Mouse (Mus musculus) retina, postnatal 1 day (tissue): ENCODE data around the gene Lpar5.
A peak's percentile ranks its signal among the peaks of the same experiment; 100 is the strongest.

Experiments used
- DNase-seq: peaks from one replicate; pipeline ENCODE4 v3.0.0-alpha.2; 2012

Gene Lpar5

DNA sequence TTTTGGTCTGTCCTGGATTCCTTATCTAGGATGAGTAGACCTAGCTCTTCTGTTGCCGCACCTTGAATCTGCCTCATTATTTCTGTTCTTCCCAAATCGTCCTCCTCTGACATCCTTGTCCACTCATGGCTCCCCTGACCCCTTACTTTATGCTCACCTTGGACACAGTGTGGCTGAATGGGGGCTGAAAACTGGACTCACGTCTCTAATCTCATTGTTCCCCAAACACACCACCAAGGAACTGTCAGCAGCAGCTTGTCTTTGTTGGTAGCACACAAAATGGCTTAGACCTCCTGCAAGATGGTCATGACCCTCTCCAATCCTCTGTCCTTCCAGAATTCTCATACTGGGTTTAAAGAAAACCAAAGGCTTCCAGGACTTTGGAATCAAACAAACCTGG, 20.2 kb downstream of the Lpar5 start:
- DNase-seq: no peak

DNA sequence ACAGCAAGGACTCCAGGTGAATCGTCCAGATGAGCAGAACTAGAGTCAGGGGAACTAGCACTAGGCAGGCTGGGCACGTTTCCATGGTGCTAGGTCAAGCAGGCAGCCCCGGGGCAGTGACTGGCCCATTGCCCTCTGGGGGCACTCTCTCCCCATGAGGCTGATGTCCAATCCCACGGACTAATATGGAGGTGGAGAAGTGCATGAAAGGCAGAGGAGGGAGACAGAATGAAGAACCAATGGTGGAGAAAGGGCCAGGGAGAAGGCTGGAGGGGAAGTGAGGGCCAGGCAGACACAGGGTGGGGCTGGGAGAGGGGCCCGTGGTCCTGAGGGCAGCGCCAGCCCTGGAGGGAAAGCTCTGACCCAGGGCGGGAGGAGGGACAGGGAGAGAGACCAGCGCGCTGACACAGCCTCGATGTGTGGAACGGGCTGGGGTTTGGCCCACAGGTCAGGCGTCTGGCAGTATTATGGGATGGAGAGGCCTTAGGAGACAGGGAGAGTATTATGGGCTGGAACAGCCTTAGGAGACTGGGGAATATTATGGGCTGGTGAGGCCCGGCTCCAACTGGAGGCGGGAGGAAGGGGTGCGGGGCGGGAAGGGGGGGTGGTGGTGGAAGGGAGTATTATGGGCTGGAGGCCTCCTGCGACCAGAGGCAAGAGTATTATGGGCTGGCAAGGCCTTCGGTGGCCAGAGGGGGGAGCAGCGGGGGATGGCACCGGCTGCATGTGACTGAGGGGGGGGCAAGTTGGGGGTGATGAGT, 21.0 kb downstream of the Lpar5 start:
- DNase-seq: peak; percentile 97

DNA sequence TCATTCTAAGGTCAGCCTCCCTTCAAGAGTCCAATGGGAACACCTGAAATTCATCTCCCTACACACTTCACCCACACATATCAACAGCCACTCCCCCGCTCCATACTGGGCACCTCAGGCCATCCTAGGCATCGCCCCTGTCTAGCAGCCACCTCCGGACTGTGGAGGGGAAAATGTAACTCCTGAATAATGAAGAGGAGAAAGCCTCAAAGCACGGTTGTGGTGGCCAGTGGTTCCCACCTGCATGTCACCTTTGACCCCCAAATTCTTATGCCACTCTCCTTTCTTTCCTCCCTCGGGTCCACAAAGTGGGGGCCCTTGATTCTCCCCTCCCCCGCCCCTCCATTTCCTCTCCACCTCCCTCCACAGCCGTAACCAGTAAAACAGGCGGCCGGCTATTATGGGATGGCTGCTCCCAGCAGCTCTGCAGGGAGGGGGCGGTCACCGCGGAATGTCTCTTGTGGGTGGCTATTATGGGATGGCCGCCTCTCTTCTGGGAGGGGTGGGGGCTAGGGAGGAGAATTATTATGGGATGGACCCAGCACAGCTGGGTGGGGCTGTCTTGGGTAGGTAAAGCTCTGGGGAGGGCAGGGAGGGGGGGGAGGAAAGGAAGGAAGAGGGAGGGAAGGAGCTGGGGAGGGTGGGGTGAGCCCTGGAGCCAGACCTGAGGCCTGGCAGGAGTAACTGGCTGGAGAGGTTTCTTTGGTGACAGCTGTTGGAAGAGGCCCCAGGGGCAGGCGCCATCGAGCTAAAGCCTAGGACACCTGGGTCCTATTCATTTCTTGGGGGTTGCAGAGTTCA, 22.0 kb downstream of the Lpar5 start:
- peak; percentile 87 for DNase-seq

DNA sequence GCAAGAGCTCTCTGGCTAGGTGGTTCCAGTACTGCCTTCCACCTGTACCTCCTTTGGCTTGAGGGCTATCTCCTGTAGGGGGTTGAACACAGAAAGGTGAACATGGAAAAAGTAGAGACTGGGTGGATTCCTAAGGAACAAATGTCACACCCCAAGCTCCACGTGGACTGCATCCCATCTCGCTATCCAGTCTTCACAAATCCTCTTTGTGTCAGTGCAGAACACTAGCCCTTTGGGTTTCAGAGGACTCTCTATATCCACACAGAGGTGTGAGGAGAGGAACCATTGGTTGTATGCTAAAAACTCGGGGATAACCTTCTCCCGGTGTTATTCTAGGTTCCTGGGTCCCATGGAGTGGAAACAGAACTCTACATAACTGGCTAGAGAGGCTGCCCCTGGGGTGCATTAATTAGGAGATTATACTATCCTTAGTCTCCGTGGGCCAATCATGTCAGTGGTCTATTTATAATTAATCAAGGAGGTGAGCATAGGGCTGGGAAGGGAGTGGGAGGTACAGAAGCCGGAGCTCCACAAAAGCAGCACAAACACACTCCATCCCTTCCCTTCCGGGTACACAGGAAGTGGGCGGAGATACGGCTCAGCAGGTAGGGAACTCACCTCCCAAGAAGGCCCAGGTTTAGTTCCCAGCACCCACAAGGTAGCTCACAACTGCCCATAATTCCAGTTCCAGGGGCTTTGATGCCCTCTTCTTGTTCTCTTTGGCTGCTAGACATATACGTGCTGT, 22.8 kb downstream of the Lpar5 start:
- DNase-seq: peak; percentile 16

DNA sequence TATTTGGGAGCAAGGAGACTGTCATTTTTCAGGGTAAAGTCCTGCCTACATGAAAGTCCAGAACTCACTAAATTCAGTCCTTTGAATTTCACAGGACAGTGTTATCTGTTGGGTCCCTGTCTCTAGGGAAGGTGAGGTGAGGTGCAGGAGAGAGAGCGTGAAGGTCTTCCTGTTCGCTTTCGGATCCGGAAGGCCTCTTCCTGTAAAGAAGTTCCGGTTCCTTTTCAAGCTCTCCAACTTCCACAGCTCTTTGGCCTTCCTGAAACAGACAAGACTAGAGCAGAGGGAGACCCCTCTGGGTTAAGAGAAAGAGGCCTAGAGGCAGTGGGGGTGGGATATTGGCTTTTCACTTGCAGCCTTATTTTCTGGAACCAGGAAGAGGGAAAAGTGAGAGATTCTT, 24.7 kb downstream of the Lpar5 start:
- no peak for DNase-seq

DNA sequence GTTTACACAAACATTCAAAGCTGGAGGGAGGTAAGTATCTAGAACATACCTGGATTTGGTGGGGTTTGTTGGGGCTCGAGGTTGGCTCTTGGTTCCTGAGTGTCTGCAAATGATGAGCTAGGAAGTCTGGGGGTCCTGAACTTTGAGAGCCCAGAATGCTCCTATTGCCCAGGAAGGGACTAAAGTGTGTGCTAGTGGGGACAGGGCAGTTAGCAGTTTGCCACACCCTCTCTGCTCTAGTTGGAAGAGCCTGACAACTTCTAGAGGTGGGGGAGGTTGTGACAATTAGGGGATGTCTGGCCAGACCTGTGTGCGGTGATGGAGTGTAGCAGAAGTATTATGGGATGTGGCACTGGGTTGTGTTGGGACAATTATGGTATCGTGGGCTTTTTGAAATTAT, 27.1 kb downstream of the Lpar5 start:
- peak; percentile 65 for DNase-seq

DNA sequence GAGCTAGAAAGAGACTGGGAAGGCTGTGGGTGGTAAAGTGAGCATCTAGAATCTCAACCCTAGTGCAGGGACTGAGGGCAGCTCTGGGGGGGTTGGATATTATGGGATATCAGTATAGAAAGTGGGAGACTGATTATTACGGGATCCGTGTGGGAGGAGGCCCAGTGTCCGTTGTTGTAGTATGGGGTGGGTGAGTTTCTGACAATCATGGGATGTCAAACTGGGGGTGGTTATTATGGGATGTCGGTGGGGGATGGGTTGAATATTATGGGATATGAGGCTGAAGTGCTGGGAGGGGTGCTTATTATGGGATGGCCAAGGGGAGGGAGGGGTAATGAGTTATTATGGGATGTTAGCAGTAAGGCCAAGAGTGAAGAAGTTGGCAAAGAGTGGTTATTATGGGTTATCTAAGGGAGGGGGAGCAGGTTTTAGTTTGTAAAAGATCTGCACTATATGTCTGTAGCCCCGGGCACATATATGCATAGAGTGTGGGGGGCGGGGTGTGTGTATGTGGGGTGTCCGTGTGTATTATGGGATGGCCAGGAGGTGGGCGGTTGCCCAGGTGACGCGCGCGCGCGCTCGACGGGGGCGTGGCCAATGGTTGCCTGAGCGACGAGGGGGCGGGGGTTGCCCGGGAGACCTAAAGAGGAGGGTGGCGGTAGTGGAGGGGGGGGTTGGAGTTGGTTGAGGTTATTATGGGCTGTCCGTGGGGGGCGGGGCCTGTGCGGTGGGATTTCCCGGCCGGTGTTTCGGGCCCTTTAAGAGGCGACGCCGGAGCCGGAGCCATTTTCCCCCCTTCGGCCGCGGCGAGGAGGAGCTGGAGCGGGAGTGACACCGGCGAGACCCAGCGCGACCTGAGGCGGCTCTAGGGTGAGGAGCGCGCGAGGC, 27.9 kb downstream of the Lpar5 start, which contains the start of gene Chd4:
Gene Chd4, plus strand, starts transcription at position 591 of the 888 bp plus-strand sequence.
- DNase-seq: peak; percentile 95

DNA sequence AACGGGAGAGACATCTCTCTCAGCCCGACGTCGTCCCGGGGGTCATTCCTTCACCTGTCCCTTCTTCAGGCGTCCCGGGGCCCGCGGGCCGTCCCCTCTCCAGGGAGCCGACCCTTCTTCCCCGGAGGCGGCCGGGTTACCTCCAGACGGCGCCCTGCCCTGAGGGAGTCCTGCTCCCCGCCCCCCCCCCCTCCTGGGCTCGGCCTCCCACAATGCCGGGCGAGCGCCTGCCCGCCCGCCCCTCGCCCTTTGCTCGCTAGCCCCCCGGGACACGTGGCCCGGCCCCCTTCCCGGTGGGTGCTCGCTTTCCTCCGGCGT, 28.5 kb downstream of the Lpar5 start:
- DNase-seq: no peak

DNA sequence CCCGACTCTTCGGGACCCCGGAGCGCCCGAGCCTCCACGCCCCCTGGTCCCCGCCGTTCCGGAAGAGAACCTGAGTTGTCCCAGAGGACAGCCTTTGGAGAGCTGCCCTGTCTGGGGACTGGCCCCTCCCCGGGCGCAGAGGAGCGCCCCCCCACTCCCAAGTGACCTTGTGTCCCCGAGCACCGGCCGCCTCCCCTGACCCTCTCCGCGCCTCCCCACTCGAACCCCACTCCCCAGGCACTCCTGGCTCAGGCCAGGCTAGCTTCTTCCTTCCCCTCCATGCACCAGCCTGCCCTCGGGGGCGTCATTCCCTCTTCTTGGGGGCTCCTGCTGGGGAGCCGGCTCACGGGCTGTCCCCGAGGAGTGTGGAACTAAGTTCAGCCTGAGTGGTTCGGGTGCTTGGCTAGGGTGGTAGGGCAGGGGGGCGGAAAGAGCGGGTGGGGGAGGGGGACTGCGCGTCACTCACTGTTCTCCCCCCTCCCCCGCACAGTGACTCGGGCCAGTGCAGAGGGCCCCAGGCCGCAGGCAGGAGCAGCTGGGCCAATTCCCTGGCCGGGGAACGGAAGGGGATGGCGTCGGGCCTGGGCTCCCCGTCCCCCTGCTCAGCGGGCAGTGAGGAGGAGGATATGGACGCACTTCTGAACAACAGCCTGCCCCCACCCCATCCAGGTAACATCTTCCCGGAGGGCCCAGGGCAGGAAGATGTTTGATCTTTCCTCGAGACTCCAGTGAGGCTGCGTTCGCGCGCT, 29.1 kb downstream of the Lpar5 start:
- peak; percentile 81 for DNase-seq

DNA sequence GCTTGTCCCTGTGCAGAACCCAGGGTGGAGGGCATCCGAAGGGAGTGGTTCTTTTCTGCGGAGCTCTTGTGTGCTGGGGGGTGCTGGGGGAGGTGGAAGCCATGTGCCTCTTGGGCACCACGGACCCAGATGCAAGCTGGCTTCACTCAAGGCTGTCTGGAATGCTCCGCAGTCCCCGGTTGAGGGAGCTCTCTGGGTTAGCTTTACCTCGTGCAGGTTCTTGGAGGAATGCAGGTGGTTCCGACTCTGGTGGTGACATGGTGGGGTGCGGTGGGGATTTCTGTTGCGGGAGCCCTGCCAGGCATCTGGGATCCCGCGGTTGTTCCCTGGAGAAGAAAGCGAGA, 29.6 kb downstream of the Lpar5 start:
- DNase-seq: no peak

DNA sequence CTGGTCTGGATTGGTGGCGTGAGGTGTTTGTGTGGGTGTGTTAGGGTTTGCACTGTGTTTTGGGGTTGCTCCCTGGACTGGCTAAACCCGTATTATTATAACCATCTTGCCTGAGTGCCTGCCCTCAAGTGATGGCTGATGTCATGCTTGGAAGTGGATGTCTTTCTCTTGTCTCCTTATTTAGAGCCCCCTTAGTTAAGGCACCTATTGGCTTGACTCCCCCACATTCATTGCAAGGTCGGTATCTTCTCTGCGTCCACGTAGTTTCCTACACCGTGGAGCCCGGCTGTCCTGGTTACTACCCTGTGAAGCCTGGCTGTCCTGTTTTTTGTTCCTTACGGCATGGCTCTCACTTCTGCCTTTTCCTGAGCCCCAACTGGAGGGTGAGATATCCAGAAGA, 30.2 kb downstream of the Lpar5 start:
- DNase-seq: no peak

DNA sequence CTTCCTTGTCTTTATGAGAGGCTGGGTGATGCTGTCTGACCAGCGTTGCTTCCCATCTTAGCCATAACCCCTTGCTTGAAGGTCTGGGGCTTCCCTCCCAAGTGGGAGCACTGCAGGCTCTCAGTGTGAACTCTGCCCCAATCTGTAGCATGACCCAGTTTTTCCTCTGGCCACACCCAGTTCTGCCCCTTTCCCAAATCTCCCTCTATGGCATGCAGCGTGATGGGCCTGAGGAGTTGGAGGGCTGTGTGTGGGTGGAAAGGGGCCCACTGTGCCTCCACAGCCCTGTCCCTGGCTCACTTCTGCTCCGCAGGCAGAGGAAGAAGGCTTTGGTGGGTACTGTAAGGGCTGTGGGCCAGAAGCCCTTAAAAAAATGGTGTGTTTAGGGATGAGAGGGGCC, 30.8 kb downstream of the Lpar5 start:
- peak; percentile 55 for DNase-seq

DNA sequence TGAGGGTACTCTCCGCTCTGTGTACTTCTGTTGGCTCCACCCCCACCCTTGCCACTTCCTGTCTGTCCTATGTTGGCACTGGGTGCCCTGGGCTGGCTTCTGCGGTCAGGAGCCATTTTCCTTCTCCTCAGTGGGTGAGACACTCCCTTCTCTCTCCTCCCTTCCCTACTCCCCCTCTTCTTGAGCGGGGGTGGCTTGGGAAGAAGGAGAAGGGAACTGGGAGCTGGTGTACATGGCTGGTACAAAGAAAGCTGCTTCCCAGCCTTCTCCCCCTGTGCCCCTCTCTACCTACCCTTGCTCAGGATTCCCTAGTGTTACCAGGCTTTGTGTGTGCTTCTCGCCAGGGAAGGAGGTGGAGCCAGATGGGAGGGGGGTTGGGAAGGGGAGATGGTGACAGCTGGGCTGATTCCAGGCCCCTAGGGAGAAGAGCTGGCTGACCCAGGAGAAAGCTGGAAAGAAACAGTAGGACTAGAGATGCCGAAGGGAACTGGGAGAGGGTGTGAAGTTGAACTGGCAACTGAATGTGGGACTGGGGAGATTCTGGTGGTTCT, 31.8 kb downstream of the Lpar5 start:
- DNase-seq: peak; percentile 83

DNA sequence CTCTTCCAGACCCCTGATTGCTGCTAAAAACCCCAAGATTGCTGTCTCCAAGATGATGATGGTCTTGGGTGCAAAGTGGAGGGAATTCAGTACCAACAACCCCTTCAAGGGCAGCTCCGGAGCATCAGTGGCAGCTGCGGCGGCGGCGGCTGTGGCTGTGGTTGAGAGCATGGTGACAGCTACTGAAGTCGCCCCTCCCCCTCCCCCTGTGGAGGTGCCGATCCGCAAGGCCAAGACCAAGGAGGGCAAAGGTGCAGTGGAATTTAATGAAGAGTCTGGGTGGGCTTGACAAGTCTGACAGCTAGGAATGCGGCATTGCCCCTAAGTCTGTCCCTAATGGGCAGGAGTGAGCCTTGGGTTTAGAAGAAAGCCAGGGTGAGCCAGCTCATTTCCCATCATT, 33.7 kb downstream of the Lpar5 start:
- DNase-seq: no peak

DNA sequence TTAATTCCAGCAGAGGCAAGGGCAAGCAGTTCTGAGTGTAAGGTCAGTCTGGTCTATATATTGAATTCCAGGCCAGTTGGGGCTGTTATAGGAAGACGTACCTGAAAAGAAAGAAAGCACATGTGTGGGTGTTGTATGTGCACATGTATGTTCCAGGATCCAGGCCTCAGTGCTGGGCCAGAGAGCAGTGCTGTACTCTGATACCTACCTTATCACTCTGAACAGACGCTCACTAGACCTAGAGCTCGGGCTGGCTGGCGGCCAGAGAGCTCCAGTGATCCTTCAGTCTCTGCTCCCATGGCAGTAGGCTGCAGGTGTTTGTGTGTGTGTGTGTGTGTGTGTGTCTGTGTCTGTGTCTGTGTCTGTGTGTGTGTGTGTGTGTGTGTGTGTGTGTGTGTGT, 36.5 kb downstream of the Lpar5 start:
- DNase-seq: no peak

DNA sequence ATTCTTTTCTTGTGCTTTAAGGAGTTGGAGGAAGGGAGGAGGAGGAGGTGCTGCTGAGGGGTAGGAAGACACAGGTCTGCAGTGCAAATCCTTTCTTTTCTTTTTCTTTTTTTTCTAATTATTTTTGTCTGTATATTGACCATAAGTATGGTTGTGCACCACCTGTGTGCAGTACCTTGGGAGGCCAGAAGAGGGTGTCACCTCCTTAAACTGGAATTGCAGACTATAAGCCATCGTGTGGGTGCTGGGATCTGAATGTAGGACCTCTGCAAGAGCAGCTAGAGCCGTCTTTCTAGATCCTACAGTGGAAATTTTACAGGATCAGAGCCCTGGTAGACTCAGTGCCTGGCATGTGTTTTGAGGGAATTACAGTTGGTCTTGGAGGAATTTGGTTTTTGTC, 40.0 kb downstream of the Lpar5 start:
- DNase-seq: no peak

DNA sequence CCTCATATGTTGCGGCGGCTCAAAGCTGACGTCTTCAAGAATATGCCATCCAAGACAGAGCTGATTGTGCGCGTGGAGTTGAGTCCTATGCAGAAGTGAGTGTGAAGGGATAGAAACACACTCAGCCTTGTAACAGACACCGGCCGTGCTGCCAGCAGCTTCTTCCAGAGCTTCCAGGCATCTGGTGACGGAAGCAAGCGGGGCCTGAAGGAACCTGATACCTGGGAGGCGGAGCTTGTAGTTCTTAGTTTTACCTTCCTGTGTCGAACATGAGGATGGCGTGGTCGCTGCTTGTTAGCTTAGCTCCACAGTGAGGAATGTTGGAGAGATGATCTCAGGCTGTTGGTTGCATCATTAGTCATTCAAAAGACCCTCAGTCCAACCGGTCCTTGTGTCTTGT, 41.7 kb downstream of the Lpar5 start:
- DNase-seq: no peak

DNA sequence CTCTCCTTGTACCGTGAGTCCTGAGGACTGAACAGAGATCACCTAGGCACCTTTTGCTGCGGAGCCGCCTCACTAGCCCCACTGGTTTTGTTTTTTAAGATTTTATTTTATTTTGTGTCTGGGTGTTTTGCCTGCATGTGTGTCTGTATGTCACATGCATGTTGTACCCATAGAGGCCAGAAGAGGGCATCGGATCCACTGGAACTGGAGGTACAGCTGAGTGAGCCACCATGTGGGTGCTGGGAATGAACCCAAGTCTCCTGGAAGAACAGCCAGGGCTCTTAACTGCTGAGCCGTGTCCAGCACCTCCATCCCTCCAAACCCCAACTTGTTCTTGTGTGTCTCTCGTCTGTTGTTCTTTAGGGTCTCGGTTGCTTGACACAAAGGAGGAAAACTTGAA, 43.2 kb downstream of the Lpar5 start:
- peak; percentile 59 for DNase-seq

DNA sequence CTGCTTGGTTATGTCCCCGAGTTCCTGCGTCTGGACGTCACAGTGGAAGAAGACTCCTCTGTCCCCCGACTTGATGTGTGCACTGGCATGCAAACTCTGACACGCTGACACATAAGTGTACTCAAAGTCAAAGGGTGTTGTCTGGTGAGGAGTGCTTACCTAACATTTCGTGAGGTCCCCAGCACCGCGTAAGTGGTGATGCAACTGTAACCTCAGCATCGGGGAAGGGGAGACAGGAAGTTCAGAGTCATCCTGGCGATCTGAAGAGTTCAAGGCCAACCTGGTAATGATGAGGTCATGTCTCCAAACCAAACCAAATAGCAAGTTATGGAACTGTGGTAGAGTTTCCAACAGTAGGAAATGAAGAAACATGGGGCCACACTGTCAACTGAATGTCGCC, 44.8 kb downstream of the Lpar5 start:
- DNase-seq: no peak

DNA sequence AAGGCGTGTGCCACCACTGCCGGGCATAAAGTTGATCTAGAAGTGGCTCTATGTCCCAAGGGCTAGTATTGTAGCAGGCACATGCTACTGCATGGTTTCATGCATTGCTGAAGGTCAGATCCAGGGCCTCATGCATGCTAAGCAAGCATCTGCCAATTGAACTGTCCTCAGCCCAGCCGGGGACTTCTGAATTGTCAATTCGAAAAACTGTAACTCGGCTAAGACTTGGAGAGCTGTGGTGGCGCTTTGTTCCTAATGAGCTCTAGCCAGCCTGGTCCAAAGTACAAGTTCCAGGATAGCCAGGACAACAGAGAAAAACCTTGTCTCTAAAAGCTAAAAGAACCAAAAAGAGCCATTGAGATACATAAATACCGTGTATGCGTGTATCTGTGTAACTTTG, 51.7 kb downstream of the Lpar5 start:
- DNase-seq: no peak

DNA sequence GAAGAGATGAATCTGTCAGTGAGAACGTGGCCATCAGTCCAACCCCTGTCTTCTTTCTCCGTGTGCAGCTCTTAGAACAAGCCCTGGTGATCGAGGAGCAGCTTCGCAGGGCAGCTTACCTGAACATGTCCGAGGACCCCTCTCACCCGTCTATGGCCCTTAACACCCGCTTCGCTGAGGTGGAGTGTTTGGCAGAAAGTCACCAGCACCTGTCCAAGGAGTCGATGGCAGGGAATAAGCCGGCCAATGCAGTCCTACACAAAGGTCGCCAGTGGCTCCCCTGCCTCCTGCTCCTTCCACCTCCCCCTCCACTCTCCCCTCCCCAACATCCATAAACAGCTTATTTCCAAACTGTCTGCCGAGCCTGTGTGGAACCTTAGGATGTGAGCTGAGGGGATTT, 61.0 kb downstream of the Lpar5 start:
- no peak for DNase-seq
